Mouse (Mus musculus) midbrain, embryonic 14.5 days (tissue): ENCODE results near the gene Dennd1a. TPM values are rescaled to one million over a fixed set of nuclear protein-coding genes. Genes with fewer than 3 reads are reported as not detected.

Experiments
- ATAC-seq: fragments of 200-750 bp; cut with Nextera tagmentation; 2 replicates; pipeline ENCODE4 v1.8.0; 2017; ENCODE audit warnings: moderate number of reproducible peaks, moderate library complexity; ENCODE audit not compliant: low FRiP score, low TSS enrichment
- DNase-seq: peaks from one replicate; pipeline ENCODE4 v3.0.0-alpha.2; 2015
- H3K27ac ChIP-seq: fragments of 300-500 bp; sonication (generic); replicated peaks from 2 replicates; pipeline ENCODE4 v1.5.1; 2014; ENCODE audit warnings: mild to moderate bottlenecking, low read depth, low read length, moderate library complexity
- H3K27me3 ChIP-seq: fragments of 300-500 bp; sonication (generic); 2 replicates; pipeline ENCODE4 v1.6.1; 2014; ENCODE audit warnings: low read length, control low read depth, mixed read lengths; ENCODE audit not compliant: control insufficient read depth, insufficient read depth
- H3K36me3 ChIP-seq: fragments of 300-500 bp; sonication (generic); 2 replicates; pipeline ENCODE4 v1.6.1; 2014; ENCODE audit warnings: low read length, control low read depth; ENCODE audit not compliant: control insufficient read depth, insufficient read depth
- H3K4me1 ChIP-seq: fragments of 300-500 bp; sonication (generic); 2 replicates; pipeline ENCODE4 v1.6.1; 2014; ENCODE audit warnings: mild to moderate bottlenecking, antibody characterized with exemption, low read length, control low read depth; ENCODE audit not compliant: control insufficient read depth, insufficient read depth
- H3K4me2 ChIP-seq: fragments of 300-500 bp; sonication (generic); 2 replicates; pipeline ENCODE4 v1.6.1; 2014; ENCODE audit warnings: mild to moderate bottlenecking, low read length, moderate library complexity
- H3K4me3 ChIP-seq: fragments of 300-500 bp; sonication (generic); replicated peaks from 2 replicates; pipeline ENCODE4 v1.5.1; 2014; ENCODE audit warnings: low read depth, low read length
- H3K9ac ChIP-seq: fragments of 300-500 bp; sonication (generic); replicated peaks from 2 replicates; pipeline ENCODE4 v1.6.1; 2014; ENCODE audit warnings: mild to moderate bottlenecking, low read length, moderate library complexity
- H3K9me3 ChIP-seq: fragments of 300-500 bp; sonication (generic); 2 replicates; pipeline ENCODE4 v1.6.1; 2016; ENCODE audit warnings: low read length, control low read depth, mixed read lengths; ENCODE audit not compliant: control insufficient read depth
- WGBS: fragments of 180-500 bp; shearing (Covaris S2); extraction: QIAGEN DNeasy Blood & Tissue Kit; methylation state at CpG from one replicate; pipeline ENCODE4 v1.1.7; 2014; 5-methylcytosine and 5-hydroxymethylcytosine counted together
- polyA plus RNA-seq: library from polyadenylated mRNA; unstranded; fragments of >200 nt; fragmentation: Nextera tagmentation; extraction: Ambion mirVana; gene quantifications from 2 replicates; pipeline ENCODE4 v1.2.1, GENCODE M21; 2014

The Dennd1a gene
- polyA plus RNA-seq, 1 experiment from 2014 or later = 16.6 TPM

GRCm38 (mm10) chr2:38191601-38192000 is 95.6 kb downstream of the Dennd1a start:
- Histone ChIP-seq H3K4me2 (no peak overlapping the region), H3K4me1 (peaks cover under 1% of the 10 kb centered on the region; the same call in 1 of the 2 replicates), H3K27ac (no peak overlapping the region), H3K9me3 (no peaks in the 10 kb centered on the region), H3K27me3 (no peaks in the 10 kb centered on the region), H3K9ac (no peak overlapping the region), H3K4me3 (no peak overlapping the region), H3K36me3 (no peaks in the 10 kb centered on the region)
- DNase-seq (no peak), ATAC-seq (no peak)

DNA sequence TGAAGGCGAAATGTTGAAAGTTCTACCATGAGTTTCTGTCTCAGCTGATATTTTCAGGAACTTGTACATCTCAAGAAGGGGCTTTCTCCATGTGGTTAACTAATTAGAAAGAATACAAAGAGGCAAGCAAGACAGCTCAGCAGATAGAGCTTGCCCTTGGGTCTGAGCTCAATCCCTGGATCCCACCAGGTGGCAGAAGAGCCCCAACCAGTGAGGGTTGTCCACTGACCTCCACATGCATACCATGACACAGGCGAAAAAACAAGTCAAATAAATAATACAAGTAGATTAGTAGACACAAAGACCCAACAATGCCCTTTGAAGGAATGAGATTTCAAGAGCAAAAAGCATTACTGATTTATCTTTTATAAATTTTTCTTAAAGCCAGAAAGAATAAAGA is 100.8 kb downstream of the Dennd1a start:
- WGBS = 69% methylated on average over 2 of the region's 2 CpGs
- Histone ChIP-seq H3K9ac (no peak overlapping the region), H3K27me3 (no peaks in the 10 kb centered on the region), H3K4me2 (no peak overlapping the region), H3K4me3 (no peak overlapping the region), H3K9me3 (no peaks in the 10 kb centered on the region), H3K36me3 (no peaks in the 10 kb centered on the region), H3K27ac (no peak overlapping the region), H3K4me1 (no peaks in the 10 kb centered on the region; the same call in 1 of the 2 replicates)
- no peak for ATAC-seq
- DNase-seq = no peak

GRCm38 (mm10) chr2:38184977-38185376 is 102.2 kb downstream of the Dennd1a start:
- no peak overlapping the region for H3K27ac ChIP-seq
- no peak for DNase-seq
- ATAC-seq = no peak
- H3K9ac ChIP-seq = no peak overlapping the region
- no peaks in the 10 kb centered on the region for H3K36me3 ChIP-seq
- H3K4me3 ChIP-seq = no peak overlapping the region
- no peaks in the 10 kb centered on the region for H3K9me3 ChIP-seq
- WGBS = 83% methylated on average over 3 of the region's 3 CpGs
- no peaks in the 10 kb centered on the region; the same call in 1 of the 2 replicates for H3K4me1 ChIP-seq
- H3K27me3 ChIP-seq = no peaks in the 10 kb centered on the region
- no peak overlapping the region for H3K4me2 ChIP-seq

- no peak for DNase-seq
- Histone ChIP-seq H3K9ac (no peak overlapping the region), H3K4me2 (no peak overlapping the region), H3K9me3 (no peaks in the 10 kb centered on the region), H3K4me1 (no peaks in the 10 kb centered on the region; the same call in 1 of the 2 replicates), H3K27ac (no peak overlapping the region), H3K27me3 (no peaks in the 10 kb centered on the region), H3K36me3 (no peaks in the 10 kb centered on the region), H3K4me3 (no peak overlapping the region)
- WGBS = 83% methylated on average over 1 of the region's 1 CpGs
- ATAC-seq = no peak
These were observed 103.3 kb downstream of the Dennd1a start for GRCm38 (mm10) chr2:38183881-38184280.

- Histone ChIP-seq H3K27ac (no peak overlapping the region), H3K4me3 (no peak overlapping the region), H3K4me1 (no peaks in the 10 kb centered on the region; the same call in 1 of the 2 replicates), H3K27me3 (no peaks in the 10 kb centered on the region), H3K9me3 (no peaks in the 10 kb centered on the region), H3K4me2 (no peak overlapping the region), H3K9ac (no peak overlapping the region), H3K36me3 (no peaks in the 10 kb centered on the region)
- ATAC-seq (no peak), DNase-seq (no peak)
- WGBS = 3% methylated on average over 1 of the region's 1 CpGs
These were observed 104.9 kb downstream of the Dennd1a start for GRCm38 (mm10) chr2:38182283-38182682.

DNA sequence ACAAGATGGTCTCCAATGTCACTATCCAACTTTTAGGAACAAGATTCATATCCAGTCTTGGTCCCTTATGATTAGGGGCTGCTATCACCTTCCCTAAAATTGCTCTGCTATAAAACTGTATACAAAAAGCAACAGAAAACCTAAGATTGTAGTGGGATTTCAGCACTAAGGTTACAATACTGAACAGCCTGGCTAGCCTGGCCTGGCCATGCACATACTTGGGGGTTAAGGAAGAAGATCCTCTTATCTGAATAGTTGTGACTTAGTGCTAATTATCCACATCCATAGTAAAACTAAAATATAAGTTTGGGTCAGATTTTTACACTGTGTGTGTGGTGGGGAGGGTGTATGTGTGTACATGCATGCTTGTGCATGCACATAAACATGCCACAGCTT is 109.6 kb downstream of the Dennd1a start:
- H3K4me2 ChIP-seq = no peak overlapping the region
- H3K27me3 ChIP-seq = no peaks in the 10 kb centered on the region
- no peaks in the 10 kb centered on the region for H3K36me3 ChIP-seq
- DNase-seq (no peak), ATAC-seq (no peak)
- no peak overlapping the region for H3K27ac ChIP-seq
- no peak overlapping the region for H3K4me3 ChIP-seq
- H3K9ac ChIP-seq = no peak overlapping the region
- no peaks in the 10 kb centered on the region; the same call in 1 of the 2 replicates for H3K4me1 ChIP-seq
- no peaks in the 10 kb centered on the region for H3K9me3 ChIP-seq

- ATAC-seq (no peak), DNase-seq (no peak)
- no peak overlapping the region for H3K9ac ChIP-seq
- no peak overlapping the region for H3K4me2 ChIP-seq
- no peaks in the 10 kb centered on the region for H3K9me3 ChIP-seq
- no peaks in the 10 kb centered on the region for H3K36me3 ChIP-seq
- H3K4me1 ChIP-seq = no peaks in the 10 kb centered on the region; the same call in 1 of the 2 replicates
- 89% methylated on average over 4 of the region's 4 CpGs for WGBS
- no peaks in the 10 kb centered on the region for H3K27me3 ChIP-seq
- no peak overlapping the region for H3K27ac ChIP-seq
- H3K4me3 ChIP-seq = no peak overlapping the region
These were observed 110.2 kb downstream of the Dennd1a start for GRCm38 (mm10) chr2:38176870-38177582.

- Histone ChIP-seq H3K9ac (no peak overlapping the region), H3K9me3 (no peaks in the 10 kb centered on the region), H3K4me2 (no peak overlapping the region), H3K27ac (no peak overlapping the region), H3K36me3 (no peaks in the 10 kb centered on the region), H3K4me3 (no peak overlapping the region), H3K4me1 (no peaks in the 10 kb centered on the region), H3K27me3 (no peaks in the 10 kb centered on the region)
- ATAC-seq (no peak), DNase-seq (no peak)
These were observed 111.9 kb downstream of the Dennd1a start for GRCm38 (mm10) chr2:38175276-38175675.

DNA sequence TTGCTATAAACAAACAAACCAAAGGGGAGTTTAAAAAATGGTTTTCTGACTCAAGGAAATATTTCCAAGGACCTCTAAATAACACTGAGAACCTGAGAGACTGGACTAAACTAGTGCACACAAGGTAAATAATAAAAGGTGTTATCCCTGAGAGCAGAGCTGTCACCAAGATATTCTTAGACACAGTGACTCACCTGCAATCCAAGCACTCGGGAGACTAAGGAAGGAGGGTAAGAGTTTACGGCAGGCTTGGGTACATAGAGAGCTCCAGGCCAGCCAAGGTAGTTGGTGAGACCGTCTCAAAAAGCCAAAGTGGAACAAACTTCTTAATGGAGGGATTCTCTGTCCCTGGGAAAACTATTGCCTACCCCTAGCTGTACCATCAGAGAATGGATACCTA is 118.6 kb downstream of the Dennd1a start:
- no peak overlapping the region for H3K4me3 ChIP-seq
- 0 out of 2 replicates have a peak, but pooled peaks cover 4% of the 10 kb centered on the region for H3K4me1 ChIP-seq
- no peaks in the 10 kb centered on the region for H3K9me3 ChIP-seq
- 91% methylated on average over 3 of the region's 3 CpGs for WGBS
- DNase-seq (no peak), ATAC-seq (no peak)
- H3K36me3 ChIP-seq = no peaks in the 10 kb centered on the region
- H3K27ac ChIP-seq = no peak overlapping the region
- no peaks in the 10 kb centered on the region for H3K27me3 ChIP-seq
- no peak overlapping the region for H3K4me2 ChIP-seq
- no peak overlapping the region for H3K9ac ChIP-seq
